Mouse (Mus musculus) MEL (cell line): Measurements from ENCODE around the gene Muc13. TPM values are rescaled to one million over a fixed set of nuclear protein-coding genes. Genes with fewer than 3 reads are reported as not detected.

Experiments
- DNase-seq: peaks from one replicate; pipeline ENCODE4 v3.0.0; 2011; ENCODE audit warnings: low read depth, low spot score
- H3K27ac ChIP-seq: 2 replicates; pipeline ENCODE4 v1.5.1; 2012; ENCODE audit warnings: low read depth, mild to moderate bottlenecking, control low read depth, low read length, moderate library complexity; ENCODE audit not compliant: control insufficient read depth
- H3K27me3 ChIP-seq, 2 experiments: fragments of 150-350 bp in 1 of 2; sonication (generic) in 1 of 2; 2 replicates each; pipeline ENCODE4 v1.6.1; 2012; ENCODE audit warnings: low read length in 2 of 2, mild to moderate bottlenecking in 2 of 2, improper control_type of control experiment in 1 of 2, moderate library complexity in 1 of 2; ENCODE audit not compliant: insufficient read depth in 2 of 2, control insufficient read depth in 1 of 2
- H3K36me3 ChIP-seq, 2 experiments: 2 replicates each; pipeline ENCODE4 v1.6.1; 2012 to 2014; ENCODE audit warnings: low read length in 2 of 2, improper control_type of control experiment in 1 of 2, inconsistent platforms in 1 of 2, mild to moderate bottlenecking in 1 of 2; ENCODE audit not compliant: insufficient read depth in 2 of 2, control insufficient read depth in 1 of 2
- H3K4me1 ChIP-seq, 2 experiments: fragments of 150-350 bp in 1 of 2; sonication (generic) in 1 of 2; 2 replicates each; pipeline ENCODE4 v1.6.1; 2012; ENCODE audit warnings: low read length in 2 of 2, improper control_type of control experiment in 1 of 2, mild to moderate bottlenecking in 1 of 2; ENCODE audit not compliant: insufficient read depth in 2 of 2, control insufficient read depth in 1 of 2
- H3K4me3 ChIP-seq, 2 experiments: fragments of 150-350 bp in 1 of 2; sonication (generic) in 1 of 2; 2 replicates each; pipeline ENCODE4 v1.5.1; 2012; ENCODE audit warnings: low read depth in 2 of 2, low read length in 2 of 2, mild to moderate bottlenecking in 2 of 2, moderate library complexity in 2 of 2, control low read depth in 1 of 2, improper control_type of control experiment in 1 of 2; ENCODE audit not compliant: control insufficient read depth in 1 of 2, insufficient read depth in 1 of 2
- H3K79me2 ChIP-seq: 2 replicates; pipeline ENCODE4 v1.6.1; 2012; ENCODE audit warnings: mild to moderate bottlenecking, low read length, moderate library complexity; ENCODE audit not compliant: control insufficient read depth, poor library complexity, insufficient read depth
- H3K9ac ChIP-seq: 2 replicates; pipeline ENCODE4 v1.6.1; 2012; ENCODE audit warnings: low read depth, mild to moderate bottlenecking, control low read depth, low read length, moderate library complexity; ENCODE audit not compliant: control insufficient read depth, poor library complexity, severe bottlenecking
- H3K9me3 ChIP-seq: fragments of 150-350 bp; sonication (generic); replicated peaks from 2 replicates; pipeline ENCODE4 v1.6.1; 2012; ENCODE audit warnings: mild to moderate bottlenecking, low read length, improper control_type of control experiment, moderate library complexity; ENCODE audit not compliant: insufficient read depth
- BHLHE40 ChIP-seq: IDR thresholded peaks from 2 replicates; pipeline ENCODE4 v1.6.1; 2012; ENCODE audit warnings: low read depth, mild to moderate bottlenecking, inconsistent platforms, low read length, improper control_type of control experiment, borderline replicate concordance
- CHD1 ChIP-seq: IDR thresholded peaks from 2 replicates; pipeline ENCODE4 v1.6.1; 2012; ENCODE audit warnings: low read depth, mild to moderate bottlenecking, inconsistent platforms, low read length, improper control_type of control experiment
- CHD2 ChIP-seq: IDR thresholded peaks from 2 replicates; pipeline ENCODE4 v1.6.1; 2011; ENCODE audit warnings: low read length, improper control_type of control experiment
- E2F4 ChIP-seq: IDR thresholded peaks from 2 replicates; pipeline ENCODE4 v1.6.1; 2011; ENCODE audit warnings: low read depth, low read length, improper control_type of control experiment, borderline replicate concordance
- EP300 ChIP-seq, 2 experiments: IDR thresholded peaks; 2 replicates each; pipeline ENCODE4 v1.6.1; 2011; ENCODE audit warnings: improper control_type of control experiment in 2 of 2, low read length in 2 of 2, low read depth in 1 of 2, mild to moderate bottlenecking in 1 of 2
- GABPA ChIP-seq: IDR thresholded peaks from 2 replicates; pipeline ENCODE4 v1.6.1; 2012; ENCODE audit warnings: low read depth, mild to moderate bottlenecking, inconsistent platforms, low read length, improper control_type of control experiment, moderate library complexity
- GATA1 ChIP-seq: IDR thresholded peaks from 2 replicates; pipeline ENCODE4 v1.6.1; 2011; ENCODE audit warnings: low read depth, low read length, improper control_type of control experiment
- HCFC1 ChIP-seq: IDR thresholded peaks from 2 replicates; pipeline ENCODE4 v1.6.1; 2012; ENCODE audit warnings: low read depth, mild to moderate bottlenecking, inconsistent platforms, low read length, improper control_type of control experiment, moderate library complexity
- KAT2A ChIP-seq: conservative IDR thresholded peaks from 2 replicates; pipeline ENCODE4 v1.6.1; 2012; ENCODE audit warnings: low read depth, low read length, improper control_type of control experiment, inconsistent platforms
- MAFK ChIP-seq: IDR thresholded peaks from 2 replicates; pipeline ENCODE4 v1.6.1; 2011; ENCODE audit warnings: low read depth, mild to moderate bottlenecking, low read length, improper control_type of control experiment, borderline replicate concordance
- MAX ChIP-seq: IDR thresholded peaks from 2 replicates; pipeline ENCODE4 v1.6.1; 2011; ENCODE audit warnings: low read length, improper control_type of control experiment
- MAZ ChIP-seq: IDR thresholded peaks from 2 replicates; pipeline ENCODE4 v1.6.1; 2012; ENCODE audit warnings: low read depth, mild to moderate bottlenecking, inconsistent platforms, low read length, improper control_type of control experiment
- MEF2A ChIP-seq: IDR thresholded peaks from 2 replicates; pipeline ENCODE4 v1.6.1; 2014; ENCODE audit warnings: low read depth, mild to moderate bottlenecking, inconsistent platforms, low read length, improper control_type of control experiment; ENCODE audit not compliant: poor library complexity, insufficient replicate concordance, severe bottlenecking; ENCODE audit errors: extremely low read depth
- MXI1 ChIP-seq: IDR thresholded peaks from 2 replicates; pipeline ENCODE4 v1.6.1; 2011; ENCODE audit warnings: mild to moderate bottlenecking, low read depth, low read length, improper control_type of control experiment
- MYB ChIP-seq: IDR thresholded peaks from 2 replicates; pipeline ENCODE4 v1.6.1; 2011; ENCODE audit warnings: mild to moderate bottlenecking, low read depth, low read length, improper control_type of control experiment
- MYC ChIP-seq: IDR thresholded peaks from 2 replicates; pipeline ENCODE4 v1.6.1; 2011; ENCODE audit warnings: low read depth, mild to moderate bottlenecking, low read length, improper control_type of control experiment, moderate library complexity
- NELFE ChIP-seq: IDR thresholded peaks from 2 replicates; pipeline ENCODE4 v1.6.1; 2011; ENCODE audit warnings: low read depth, low read length, improper control_type of control experiment
- NRF1 ChIP-seq: IDR thresholded peaks from 2 replicates; pipeline ENCODE4 v1.6.1; 2014; ENCODE audit warnings: low read depth, mild to moderate bottlenecking, inconsistent platforms, low read length, improper control_type of control experiment, moderate library complexity; ENCODE audit not compliant: poor library complexity, insufficient read depth, severe bottlenecking
- POLR2A ChIP-seq, 2 experiments: IDR thresholded peaks; 2 replicates each; pipeline ENCODE4 v1.6.1; 2011 to 2012; ENCODE audit warnings: low read length in 2 of 2, mild to moderate bottlenecking in 2 of 2, control low read depth in 1 of 2, improper control_type of control experiment in 1 of 2, low read depth in 1 of 2, moderate library complexity in 1 of 2; ENCODE audit not compliant: control insufficient read depth in 1 of 2, insufficient read depth in 1 of 2, poor library complexity in 1 of 2
- POLR2AphosphoS5 ChIP-seq: IDR thresholded peaks from 2 replicates; pipeline ENCODE4 v1.6.1; 2012; ENCODE audit warnings: low read depth, borderline replicate concordance, mild to moderate bottlenecking, inconsistent platforms, low read length, moderate library complexity, mixed read lengths
- RCOR1 ChIP-seq: IDR thresholded peaks from 2 replicates; pipeline ENCODE4 v1.6.1; 2012; ENCODE audit warnings: low read depth, mild to moderate bottlenecking, inconsistent platforms, low read length, improper control_type of control experiment
- SIN3A ChIP-seq: IDR thresholded peaks from 2 replicates; pipeline ENCODE4 v1.6.1; 2012; ENCODE audit warnings: low read length, improper control_type of control experiment, inconsistent platforms
- TAL1 ChIP-seq: IDR thresholded peaks from 2 replicates; pipeline ENCODE4 v1.6.1; 2012; ENCODE audit warnings: mild to moderate bottlenecking, inconsistent platforms, low read length, moderate library complexity, mixed read lengths
- TBP ChIP-seq: IDR thresholded peaks from 2 replicates; pipeline ENCODE4 v1.8.0; 2011; ENCODE audit warnings: low read depth, low read length, improper control_type of control experiment
- TCF12 ChIP-seq: IDR thresholded peaks from 2 replicates; pipeline ENCODE4 v1.6.1; 2014; ENCODE audit warnings: low read depth, mild to moderate bottlenecking, inconsistent platforms, low read length, improper control_type of control experiment, moderate library complexity
- USF1 ChIP-seq: IDR thresholded peaks from 2 replicates; pipeline ENCODE4 v1.6.1; 2014; ENCODE audit warnings: low read depth, mild to moderate bottlenecking, inconsistent platforms, low read length, improper control_type of control experiment, moderate library complexity
- ZC3H11A ChIP-seq: IDR thresholded peaks from 2 replicates; pipeline ENCODE4 v1.6.1; 2012; ENCODE audit warnings: low read depth, mild to moderate bottlenecking, inconsistent platforms, low read length, improper control_type of control experiment
- ZKSCAN1 ChIP-seq: IDR thresholded peaks from 2 replicates; pipeline ENCODE4 v1.6.1; 2012; ENCODE audit warnings: low read depth, mild to moderate bottlenecking, inconsistent platforms, low read length, improper control_type of control experiment, moderate library complexity
- ZMIZ1 ChIP-seq: IDR thresholded peaks from 2 replicates; pipeline ENCODE4 v1.6.1; 2012; ENCODE audit warnings: low read depth, mild to moderate bottlenecking, inconsistent platforms, low read length, improper control_type of control experiment, moderate library complexity
- ZNF384 ChIP-seq: IDR thresholded peaks from 2 replicates; pipeline ENCODE4 v1.6.1; 2012; ENCODE audit warnings: low read depth, mild to moderate bottlenecking, inconsistent platforms, low read length, improper control_type of control experiment
- polyA plus RNA-seq, 2 experiments: library from polyadenylated mRNA; stranded (reverse) in 1 of 2; unstranded in 1 of 2; fragments of >175 nt in 1 of 2; fragments of >200 nt in 1 of 2; gene quantifications; 2 replicates each; pipeline versions ENCODE4 v1.2.1 to v1.2.4; 2012; ENCODE audit warnings: low replicate concordance in 2 of 2, low read depth in 1 of 2; ENCODE audit not compliant: insufficient read length in 2 of 2, insufficient read depth in 1 of 2, missing spikeins in 1 of 2
- total RNA-seq: library from RNA; depleted of rRNA; stranded (reverse); fragments of 300-350 nt; gene quantifications from 2 replicates; pipeline ENCODE4 v1.2.3, GENCODE M21; 2012

Muc13 gene
- total and polyA plus RNA-seq, 3 experiments: 59.5 to 129 TPM; not detected in 1

DNA sequence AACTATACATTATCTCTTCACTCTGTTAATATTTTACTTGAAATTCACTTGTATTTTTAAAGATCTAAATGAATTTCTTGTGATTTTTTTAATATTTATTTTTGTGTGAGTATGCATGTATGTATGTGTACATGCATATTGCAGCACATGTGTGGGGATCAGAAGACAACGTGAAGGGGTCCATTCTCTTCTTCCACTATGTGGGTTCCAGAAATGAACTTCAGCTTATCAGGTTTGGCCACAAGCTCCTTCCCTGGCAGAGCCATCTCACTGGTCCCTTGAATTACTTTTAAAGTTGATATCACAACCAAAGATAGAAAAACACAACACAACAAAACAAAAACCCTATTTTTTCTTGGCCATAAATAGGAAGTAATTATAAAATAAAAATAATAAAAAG, 9.3 kb upstream of the Muc13 start (continued):
- TF ChIP-seq KAT2A (no peak), CHD1 (no peak), SIN3A (no peak; the same call in 1 of the 2 replicates), POLR2A (IDR thresholded peaks at IDR 0.05; ENCODE audit: control insufficient read depth in 1 of 2, insufficient read depth in 1 of 2, low read depth in 1 of 2, low read length in 2 of 2, poor library complexity in 1 of 2) (peak in 1 of 2 experiments; percentile 46; a peak in 1 of 4 replicates), ZC3H11A (no peak), NRF1 (no peak), MAFK (no peak), ZKSCAN1 (no peak), TCF12 (0 out of 2 replicates have a peak, but pooled peaks have one; percentile 16), GABPA (no peak), ZMIZ1 (no peak), ZNF384 (no peak), POLR2AphosphoS5 (no peak), GATA1 (peak; percentile 78), EP300 (IDR thresholded peaks at IDR 0.05; ENCODE audit: low read depth in 1 of 2, low read length in 2 of 2) (peak in 1 of 2 experiments; percentile 75; a peak in 2 of 4 replicates), NELFE (no peak), MAX (0 out of 2 replicates have a peak, but pooled peaks have one; percentile 20), HCFC1 (no peak), USF1 (no peak), MEF2A (no peak), MYC (0 out of 2 replicates have a peak, but pooled peaks have one; percentile 80), MXI1 (no peak)

- DNase-seq: peak; percentile 92
- Histone ChIP-seq H3K4me3 (peak overlapping the region in 1 of 2 experiments; percentile 21; a peak in 3 of 4 replicates), H3K27ac (peak overlapping the region; percentile 96), H3K4me1 (peaks cover 34 to 52% of the 10 kb centered on the region in 2 experiments), H3K79me2 (no peaks in the 10 kb centered on the region), H3K27me3 (no peaks in the 10 kb centered on the region), H3K9me3 (no peaks in the 10 kb centered on the region), H3K9ac (peak overlapping the region; percentile 49), H3K36me3 (peaks cover 0 to 43% of the 10 kb centered on the region in 2 experiments; a peak in 2 of 4 replicates)
- TF ChIP-seq EP300 (IDR thresholded peaks at IDR 0.05; ENCODE audit: low read depth in 1 of 2, low read length in 2 of 2): peak; percentile 99
- TF ChIP-seq MAZ: peak; percentile 66
- peak; percentile 52; the same call in 1 of the 2 replicates for TF ChIP-seq TBP
- TF ChIP-seq MXI1: no peak
- no peak for TF ChIP-seq USF1
- no peak for TF ChIP-seq MEF2A
- TF ChIP-seq E2F4: no peak
- TF ChIP-seq MYB: peak; percentile 100
- peak; percentile 94 for TF ChIP-seq TCF12
- TF ChIP-seq HCFC1: peak; percentile 58
- TF ChIP-seq MYC: peak; percentile 45; the same call in 1 of the 2 replicates
- peak; percentile 88 for TF ChIP-seq TAL1
- no peak for TF ChIP-seq POLR2AphosphoS5
- TF ChIP-seq GATA1: peak; percentile 93
- TF ChIP-seq SIN3A: peak; percentile 98
- peak; percentile 57; the same call in 1 of the 2 replicates for TF ChIP-seq BHLHE40
- no peak for TF ChIP-seq MAFK
- peak; percentile 80 for TF ChIP-seq ZMIZ1
- peak in 1 of 2 experiments; percentile 49; a peak in 1 of 4 replicates for TF ChIP-seq POLR2A (IDR thresholded peaks at IDR 0.05; ENCODE audit: control insufficient read depth in 1 of 2, insufficient read depth in 1 of 2, low read depth in 1 of 2, low read length in 2 of 2, poor library complexity in 1 of 2)
- TF ChIP-seq NELFE: peak; percentile 21; the same call in 1 of the 2 replicates
- TF ChIP-seq ZNF384: peak; percentile 94
- peak; percentile 59; the same call in 1 of the 2 replicates for TF ChIP-seq RCOR1
- 0 out of 2 replicates have a peak, but pooled peaks have one; percentile 16 for TF ChIP-seq KAT2A
- TF ChIP-seq CHD2: peak; percentile 66
These were observed 8.6 kb upstream of the Muc13 start for GRCm38 (mm10) chr16:33785092-33785704.
